Mouse (Mus musculus): ENCODE results near the gene Gm4871. TPM values are rescaled to one million over a fixed set of nuclear protein-coding genes. Genes with fewer than 3 reads are reported as not detected.
"Not testable (repeated sequence)": the region's sequence is repeated elsewhere in the genome, so short reads cannot be mapped to it uniquely, and the experiment has no call there.

The Gm4871 gene
- polyA plus RNA-seq, 1 experiment = not detected

DNA sequence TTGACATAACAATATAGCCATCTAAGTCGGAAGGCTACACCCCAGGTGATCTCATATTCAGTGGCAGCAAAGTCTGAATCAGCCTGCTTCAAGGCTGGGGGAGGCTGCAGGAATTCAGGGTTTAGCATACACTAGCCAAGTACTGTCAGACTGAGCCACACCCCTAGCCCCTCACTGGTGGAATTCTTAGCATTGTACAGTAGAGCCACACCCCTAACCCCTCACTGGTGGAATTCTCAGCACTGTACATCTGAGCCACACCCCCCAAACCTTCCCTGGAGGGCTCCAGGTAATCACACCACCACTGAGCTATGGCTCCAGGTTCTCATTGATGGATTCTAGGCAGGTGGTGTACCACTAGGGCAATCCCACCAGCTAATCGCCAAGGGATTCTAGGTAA is 27.0 kb upstream of the Gm4871 start:
- Histone ChIP-seq H3K4me3 (ENCODE audit: extremely low read depth, insufficient read depth, insufficient read length) (no peak overlapping the region), H3K27me3 (ENCODE audit: control insufficient read depth, insufficient read depth, low read length) (no peaks in the 10 kb centered on the region), H3K36me3 (ENCODE audit: control insufficient read depth, insufficient read depth, low read length) (no peaks in the 10 kb centered on the region), H3K4me1 (ENCODE audit: control insufficient read depth, insufficient read depth, insufficient read length) (no peaks in the 10 kb centered on the region), H3K27ac (ENCODE audit: insufficient read depth, low read length) (no peak overlapping the region)
- no peak for DNase-seq (ENCODE audit: low read depth in 1 of 2, low spot score in 2 of 2)
- 78% methylated on average over 2 of the region's 2 CpGs for WGBS
- TF ChIP-seq POLR2A (IDR thresholded peaks at IDR 0.05; ENCODE audit: low read depth, low read length) (no peak), CTCF (IDR thresholded peaks at IDR 0.05; ENCODE audit: extremely low read depth, insufficient read depth, insufficient read length, insufficient replicate concordance) (no peak)

DNA sequence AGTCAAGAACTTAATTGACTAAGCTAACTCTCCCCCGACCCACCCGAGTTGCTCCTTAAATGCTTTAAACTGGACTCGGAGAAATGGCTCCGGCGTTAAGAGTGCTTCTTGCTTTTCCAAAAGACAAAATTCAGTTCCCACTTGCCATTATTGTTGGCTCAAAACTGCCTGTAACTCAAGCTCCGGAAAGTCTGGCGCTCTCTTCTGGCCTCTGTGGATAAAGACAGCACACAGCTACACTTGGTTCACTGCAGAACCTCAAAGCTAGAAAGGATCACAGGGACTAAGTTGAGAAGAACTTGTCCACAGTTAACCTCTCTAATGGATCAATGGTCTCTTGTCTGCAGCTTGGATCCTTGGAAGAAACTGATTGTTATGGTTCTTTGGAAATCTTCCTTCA is 26.2 kb upstream of the Gm4871 start:
- H3K4me1 ChIP-seq (ENCODE audit: control insufficient read depth, insufficient read depth, insufficient read length) = no peaks in the 10 kb centered on the region
- H3K27me3 ChIP-seq (ENCODE audit: control insufficient read depth, insufficient read depth, low read length) = no peaks in the 10 kb centered on the region
- no peak overlapping the region for H3K4me3 ChIP-seq (ENCODE audit: extremely low read depth, insufficient read depth, insufficient read length)
- no peak overlapping the region for H3K27ac ChIP-seq (ENCODE audit: insufficient read depth, low read length)
- H3K36me3 ChIP-seq (ENCODE audit: control insufficient read depth, insufficient read depth, low read length) = no peaks in the 10 kb centered on the region
- WGBS = 89% methylated on average over 7 of the region's 7 CpGs
- no peak for DNase-seq (ENCODE audit: low read depth in 1 of 2, low spot score in 2 of 2)
- TF ChIP-seq CTCF (IDR thresholded peaks at IDR 0.05; ENCODE audit: extremely low read depth, insufficient read depth, insufficient read length, insufficient replicate concordance) (no peak), POLR2A (IDR thresholded peaks at IDR 0.05; ENCODE audit: low read depth, low read length) (no peak)

DNA sequence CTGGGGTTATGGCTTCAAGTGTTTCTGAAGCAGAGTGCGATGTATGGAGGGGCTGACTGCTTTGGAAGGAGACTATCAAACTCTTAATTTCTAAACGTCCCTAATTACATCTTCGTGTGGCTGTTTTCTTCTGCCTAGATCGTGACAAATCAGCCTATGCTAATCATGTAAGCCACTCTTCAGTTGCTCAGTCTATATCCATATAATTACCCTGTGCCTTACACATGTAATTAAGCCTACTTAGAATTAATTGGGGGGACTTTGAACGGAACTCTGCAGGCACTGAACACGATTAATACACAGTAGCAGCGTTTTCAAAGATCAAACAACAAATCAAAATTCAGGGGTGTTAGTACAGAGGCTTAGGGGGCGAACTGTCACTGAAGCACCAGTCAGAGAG is 25.4 kb upstream of the Gm4871 start:
- DNase-seq (ENCODE audit: low read depth in 1 of 2, low spot score in 2 of 2) = no peak
- Histone ChIP-seq H3K27me3 (ENCODE audit: control insufficient read depth, insufficient read depth, low read length) (no peaks in the 10 kb centered on the region), H3K4me3 (ENCODE audit: extremely low read depth, insufficient read depth, insufficient read length) (no peak overlapping the region), H3K4me1 (ENCODE audit: control insufficient read depth, insufficient read depth, insufficient read length) (no peaks in the 10 kb centered on the region), H3K27ac (ENCODE audit: insufficient read depth, low read length) (no peak overlapping the region), H3K36me3 (ENCODE audit: control insufficient read depth, insufficient read depth, low read length) (no peaks in the 10 kb centered on the region)
- TF ChIP-seq CTCF (IDR thresholded peaks at IDR 0.05; ENCODE audit: extremely low read depth, insufficient read depth, insufficient read length, insufficient replicate concordance) (no peak), POLR2A (IDR thresholded peaks at IDR 0.05; ENCODE audit: low read depth, low read length) (no peak)
- WGBS = 83% methylated on average over 8 of the region's 8 CpGs

DNA sequence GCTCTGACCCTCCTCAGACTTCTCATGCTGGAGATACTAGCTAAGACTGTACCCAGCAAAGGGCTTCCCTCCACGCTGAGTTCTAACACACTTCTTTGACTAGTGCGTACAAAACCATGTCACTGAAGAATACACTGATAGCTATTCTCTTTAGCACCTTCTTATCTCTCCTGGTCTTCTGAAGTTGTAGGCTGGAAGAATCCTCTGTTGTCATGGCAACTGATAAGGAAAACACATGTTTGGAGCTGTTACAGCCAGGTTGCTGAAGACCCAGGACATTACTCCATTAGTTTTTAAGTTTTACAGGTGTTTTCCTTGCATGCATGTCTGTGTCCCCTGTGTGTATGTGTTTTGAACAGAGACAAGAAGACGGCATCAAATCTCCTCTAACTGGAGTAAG is 21.6 kb upstream of the Gm4871 start:
- H3K36me3 ChIP-seq (ENCODE audit: control insufficient read depth, insufficient read depth, low read length); H3K4me3 ChIP-seq (ENCODE audit: extremely low read depth, insufficient read depth, insufficient read length); H3K27me3 ChIP-seq (ENCODE audit: control insufficient read depth, insufficient read depth, low read length); H3K27ac ChIP-seq (ENCODE audit: insufficient read depth, low read length); DNase-seq (ENCODE audit: low read depth in 1 of 2, low spot score in 2 of 2); H3K4me1 ChIP-seq (ENCODE audit: control insufficient read depth, insufficient read depth, insufficient read length): not testable (repeated sequence)
- WGBS = 88% methylated on average over 3 of the region's 3 CpGs

DNA sequence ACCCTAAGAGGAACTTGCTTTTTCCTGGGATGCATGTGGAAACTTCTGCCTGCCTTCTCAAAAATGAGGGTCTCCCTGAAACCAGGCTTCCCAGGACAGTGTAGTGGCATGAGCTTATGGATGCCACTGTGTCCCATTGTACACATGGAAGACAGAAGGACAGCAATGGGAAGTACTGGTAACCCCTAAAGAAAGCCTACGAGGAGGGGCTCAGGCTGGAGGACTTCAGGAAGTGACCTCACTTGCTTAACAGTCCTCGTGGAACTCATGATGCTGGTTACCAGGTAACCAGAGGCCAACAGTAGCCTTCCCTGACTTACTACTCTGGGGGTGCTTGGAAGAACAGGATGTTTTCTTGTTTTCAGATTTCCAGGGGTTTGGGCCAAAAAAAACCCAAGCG is 10.1 kb upstream of the Gm4871 start, which contains the start of gene 1700018F24Rik:
TSS of gene 1700018F24Rik (plus strand) at position 301 of the 400 bp plus-strand sequence.
- H3K27ac ChIP-seq (ENCODE audit: insufficient read depth, low read length); H3K36me3 ChIP-seq (ENCODE audit: control insufficient read depth, insufficient read depth, low read length); DNase-seq (ENCODE audit: low read depth in 1 of 2, low spot score in 2 of 2); H3K27me3 ChIP-seq (ENCODE audit: control insufficient read depth, insufficient read depth, low read length); H3K4me1 ChIP-seq (ENCODE audit: control insufficient read depth, insufficient read depth, insufficient read length); H3K4me3 ChIP-seq (ENCODE audit: extremely low read depth, insufficient read depth, insufficient read length): not testable (repeated sequence)
- WGBS = 42% methylated on average over 3 of the region's 3 CpGs

DNA sequence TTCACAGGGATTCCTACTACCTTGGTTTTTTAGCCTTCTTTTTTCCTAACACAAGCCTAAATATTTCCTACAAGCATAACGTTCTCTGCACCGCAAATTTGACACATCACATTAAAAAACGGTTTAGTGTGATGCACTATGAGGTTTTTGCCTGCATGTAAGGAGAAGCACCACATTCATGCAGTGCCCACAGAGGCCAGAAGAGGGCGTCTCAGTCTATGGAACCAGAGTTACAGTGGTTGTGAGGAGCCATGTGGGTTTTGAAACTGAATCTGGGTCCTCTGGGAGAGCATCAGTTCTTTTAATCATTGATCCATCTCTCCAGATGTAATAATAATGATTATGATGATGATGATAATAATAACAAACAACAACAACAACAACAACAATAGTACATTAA is 9.1 kb upstream of the Gm4871 start:
- no peak for DNase-seq (ENCODE audit: low read depth in 1 of 2, low spot score in 2 of 2)
- TF ChIP-seq POLR2A (IDR thresholded peaks at IDR 0.05; ENCODE audit: low read depth, low read length) = no peak
- TF ChIP-seq CTCF (IDR thresholded peaks at IDR 0.05; ENCODE audit: extremely low read depth, insufficient read depth, insufficient read length, insufficient replicate concordance) = no peak
- WGBS = 47% methylated on average over 4 of the region's 4 CpGs
- Histone ChIP-seq H3K4me3 (ENCODE audit: extremely low read depth, insufficient read depth, insufficient read length) (no peak overlapping the region), H3K27ac (ENCODE audit: insufficient read depth, low read length) (no peak overlapping the region), H3K36me3 (ENCODE audit: control insufficient read depth, insufficient read depth, low read length) (no peaks in the 10 kb centered on the region), H3K27me3 (ENCODE audit: control insufficient read depth, insufficient read depth, low read length) (no peaks in the 10 kb centered on the region), H3K4me1 (ENCODE audit: control insufficient read depth, insufficient read depth, insufficient read length) (no peaks in the 10 kb centered on the region)

DNA sequence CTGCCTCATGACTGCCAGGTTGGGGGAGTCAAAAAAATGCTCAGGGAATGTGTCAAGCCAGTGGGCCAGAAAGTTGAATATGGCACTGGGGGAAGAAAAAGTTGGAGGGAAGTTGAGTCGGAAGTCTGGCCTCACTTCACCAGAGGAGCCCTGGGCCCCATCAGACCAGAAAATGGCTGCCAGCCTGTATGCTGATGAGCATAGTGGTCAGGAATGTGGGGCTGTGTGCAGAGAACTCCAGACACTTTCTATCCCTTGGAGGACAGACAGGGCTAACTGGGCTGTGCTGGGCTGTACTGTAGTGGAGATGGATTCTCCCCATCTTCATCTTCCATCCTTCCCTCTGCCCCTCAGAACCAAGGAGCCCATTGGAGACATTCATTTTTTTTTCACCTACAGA is 2.1 kb downstream of the Gm4871 start:
- not testable (repeated sequence) for H3K36me3 ChIP-seq (ENCODE audit: control insufficient read depth, insufficient read depth, low read length); DNase-seq (ENCODE audit: low read depth in 1 of 2, low spot score in 2 of 2); H3K4me1 ChIP-seq (ENCODE audit: control insufficient read depth, insufficient read depth, insufficient read length); H3K27me3 ChIP-seq (ENCODE audit: control insufficient read depth, insufficient read depth, low read length); H3K4me3 ChIP-seq (ENCODE audit: extremely low read depth, insufficient read depth, insufficient read length); H3K27ac ChIP-seq (ENCODE audit: insufficient read depth, low read length)
- 81% methylated on average over 1 of the region's 1 CpGs for WGBS

DNA sequence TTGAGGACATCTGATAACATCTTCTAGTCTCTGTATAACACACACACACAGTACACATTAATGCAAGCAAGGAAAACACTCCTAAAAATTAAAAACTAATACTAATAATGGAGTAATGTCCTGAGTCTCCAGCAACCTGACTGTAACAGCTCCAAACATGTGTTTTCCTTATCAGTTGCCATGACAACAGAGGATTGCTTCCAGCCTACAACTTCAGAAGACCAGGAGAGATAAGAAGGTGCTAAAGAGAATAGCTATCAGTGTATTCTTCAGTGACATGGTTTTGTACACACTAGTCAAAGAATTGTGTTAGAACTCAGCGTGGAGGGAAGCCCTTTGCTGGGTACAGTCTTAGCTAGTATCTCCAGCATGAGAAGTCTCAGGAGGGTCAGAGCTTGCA is 11.8 kb downstream of the Gm4871 start:
- WGBS = 89% methylated on average over 1 of the region's 1 CpGs
- not testable (repeated sequence) for H3K4me3 ChIP-seq (ENCODE audit: extremely low read depth, insufficient read depth, insufficient read length); H3K27me3 ChIP-seq (ENCODE audit: control insufficient read depth, insufficient read depth, low read length); DNase-seq (ENCODE audit: low read depth in 1 of 2, low spot score in 2 of 2); H3K27ac ChIP-seq (ENCODE audit: insufficient read depth, low read length); H3K4me1 ChIP-seq (ENCODE audit: control insufficient read depth, insufficient read depth, insufficient read length); H3K36me3 ChIP-seq (ENCODE audit: control insufficient read depth, insufficient read depth, low read length)

DNA sequence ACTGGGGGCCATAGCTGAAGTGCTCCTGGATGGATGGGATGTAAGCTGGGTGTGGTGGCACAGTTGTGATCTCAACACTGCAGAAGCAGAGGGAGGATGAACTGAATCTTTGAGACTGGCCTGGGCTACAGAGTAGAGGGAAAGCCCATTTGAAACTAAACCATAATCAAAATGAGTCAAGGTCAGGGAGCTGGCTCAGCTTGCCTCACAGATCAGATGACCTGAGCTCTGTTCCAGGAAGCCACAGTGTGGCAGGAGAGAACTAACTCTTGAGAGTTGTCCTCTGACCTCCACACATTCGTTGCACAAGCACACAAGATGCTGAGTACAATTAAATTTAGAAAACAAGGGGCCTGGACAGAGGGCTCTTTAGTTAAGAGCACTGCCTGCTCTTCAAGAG is 12.3 kb downstream of the Gm4871 start:
- WGBS = 12% methylated on average over 1 of the region's 1 CpGs

DNA sequence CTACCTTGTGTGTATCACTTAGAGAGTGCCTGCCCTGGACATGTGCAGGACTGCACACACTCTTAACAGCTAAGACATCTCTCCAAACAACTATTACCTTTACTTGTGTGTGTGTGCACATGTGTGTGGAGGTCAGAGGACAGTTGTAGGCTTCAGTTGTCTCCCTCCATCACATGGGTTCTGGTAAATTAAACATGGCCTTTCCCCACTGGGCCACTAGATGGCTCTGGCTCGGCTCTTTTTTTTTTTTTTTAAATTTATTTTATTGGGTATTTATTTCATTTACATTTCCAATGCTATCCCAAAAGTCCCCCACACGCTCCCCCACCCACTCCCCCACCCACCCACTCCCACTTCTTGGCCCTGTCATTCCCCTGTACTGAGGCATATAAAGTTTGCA is 15.8 kb downstream of the Gm4871 start:
- DNase-seq (ENCODE audit: low read depth in 1 of 2, low spot score in 2 of 2); H3K4me1 ChIP-seq (ENCODE audit: control insufficient read depth, insufficient read depth, insufficient read length); H3K4me3 ChIP-seq (ENCODE audit: extremely low read depth, insufficient read depth, insufficient read length); H3K27me3 ChIP-seq (ENCODE audit: control insufficient read depth, insufficient read depth, low read length); H3K36me3 ChIP-seq (ENCODE audit: control insufficient read depth, insufficient read depth, low read length); H3K27ac ChIP-seq (ENCODE audit: insufficient read depth, low read length): not testable (repeated sequence)
- 23% methylated on average over 2 of the region's 2 CpGs for WGBS

More for the DNA sequence above, 12.3 kb downstream of the Gm4871 start:
- H3K36me3 ChIP-seq (ENCODE audit: control insufficient read depth, insufficient read depth, low read length); H3K4me3 ChIP-seq (ENCODE audit: extremely low read depth, insufficient read depth, insufficient read length); H3K27me3 ChIP-seq (ENCODE audit: control insufficient read depth, insufficient read depth, low read length); H3K4me1 ChIP-seq (ENCODE audit: control insufficient read depth, insufficient read depth, insufficient read length); H3K27ac ChIP-seq (ENCODE audit: insufficient read depth, low read length); DNase-seq (ENCODE audit: low read depth in 1 of 2, low spot score in 2 of 2): not testable (repeated sequence)

All from spleen, adult 2 months (tissue).